Mouse (Mus musculus) frontal cortex, postnatal 14 days (tissue): ENCODE measurements around the gene Tor4a.

Experiments used
- DNase-seq, 2 experiments: peaks; one replicate each; pipeline ENCODE4 v3.0.0; 2022; ENCODE audit warnings: low spot score in 2 of 2

Tor4a gene

DNA sequence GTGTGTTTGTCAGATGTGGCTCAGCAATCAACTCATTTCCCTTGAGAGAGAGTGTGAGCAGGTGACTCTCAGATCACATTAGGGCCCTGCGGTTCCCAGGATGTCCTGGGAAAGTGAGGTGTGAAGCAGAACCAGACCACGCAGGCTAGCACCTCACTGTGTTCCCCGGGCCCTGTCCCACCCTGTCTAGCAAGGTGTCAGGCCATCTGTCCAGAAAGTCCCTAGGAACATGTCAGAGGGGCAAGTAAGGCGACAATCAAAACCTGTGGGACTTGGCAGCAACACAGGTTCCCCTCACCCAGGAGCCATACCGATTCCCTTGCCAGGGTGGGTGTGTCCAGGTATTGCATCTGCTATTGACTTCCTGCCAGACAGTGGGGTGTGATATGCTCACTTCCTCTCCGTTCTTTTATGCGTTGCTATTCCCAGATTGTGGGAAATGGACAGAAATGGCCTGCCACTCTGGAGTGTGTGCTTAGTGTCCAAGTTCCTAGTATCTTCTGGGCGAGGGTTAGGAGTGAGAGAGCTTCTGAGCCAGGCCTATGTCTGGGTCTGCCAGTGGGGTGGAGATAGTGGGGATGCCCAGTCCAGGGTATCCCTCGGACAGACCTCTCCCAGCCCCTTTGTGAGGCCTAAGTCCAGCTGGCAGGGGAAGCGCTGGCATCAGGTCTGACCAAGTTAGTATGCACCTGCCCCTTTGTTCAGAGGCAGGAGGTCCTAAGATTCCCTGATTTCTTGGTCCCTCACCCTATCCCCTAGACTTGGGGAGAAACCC, 26.2 kb downstream of the Tor4a start:
- no peak for DNase-seq

DNA sequence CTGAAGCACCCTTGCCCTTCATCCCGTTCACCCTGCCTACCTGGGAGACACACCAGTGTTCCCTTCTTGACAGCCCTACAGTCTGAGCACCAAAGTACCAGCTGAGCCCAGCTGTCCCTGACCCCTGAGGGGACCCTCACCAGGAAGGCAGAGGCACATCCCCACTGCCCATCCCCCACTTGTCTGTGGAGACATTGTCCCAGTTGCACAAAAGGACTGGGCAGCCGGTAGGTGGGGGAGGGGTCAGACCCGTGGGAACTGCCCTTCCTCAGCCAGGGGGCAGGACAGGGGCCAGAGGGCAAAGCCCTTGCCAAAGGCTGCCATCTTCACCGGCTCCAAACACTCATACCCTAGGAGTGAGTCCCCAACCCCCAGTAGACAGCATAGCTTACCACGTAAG, 26.9 kb downstream of the Tor4a start:
- peak in 1 of 2 experiments; percentile 23 for DNase-seq

GRCm38 (mm10) chr2:25168665-25168978, 28.1 kb downstream of the Tor4a start:
- DNase-seq, result no peak

DNA sequence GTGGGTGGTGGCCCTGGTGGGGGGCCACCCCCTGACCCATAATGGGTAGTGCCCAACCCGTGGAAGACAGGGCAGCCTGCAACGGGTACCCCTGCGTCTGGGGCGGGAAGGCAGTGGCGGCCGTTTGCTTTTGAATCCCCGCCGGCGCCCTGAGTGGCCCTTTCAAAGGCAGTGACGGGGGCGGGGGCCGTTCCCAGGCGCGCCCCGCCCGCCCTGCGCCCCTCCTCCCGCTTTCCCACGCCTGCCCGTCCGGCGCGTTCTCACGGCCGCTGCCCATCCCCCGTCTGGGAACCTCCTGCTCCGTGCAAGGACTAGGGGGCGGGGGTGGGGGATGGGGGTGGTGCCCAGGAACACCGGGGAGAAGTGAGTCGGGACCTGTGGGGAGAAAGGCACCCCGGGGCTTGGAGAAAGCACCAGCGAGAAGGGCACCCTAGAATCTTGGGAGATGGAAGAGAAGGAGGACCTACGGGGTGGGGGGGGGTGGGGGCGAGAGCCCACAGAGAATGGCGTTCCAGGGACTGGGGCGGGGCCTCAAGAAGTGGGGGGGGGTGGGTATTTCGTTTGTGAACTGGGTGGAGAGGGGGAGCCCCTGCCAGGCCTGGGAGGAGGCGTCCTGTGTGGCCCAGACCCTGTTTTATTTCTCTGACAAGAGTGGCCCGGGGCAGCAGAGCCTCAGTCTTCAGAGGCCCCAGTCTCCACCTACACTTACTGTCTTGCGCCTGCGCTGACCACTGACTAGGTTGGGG, 28.6 kb downstream of the Tor4a start:
- peak in 1 of 2 experiments; percentile 24 for DNase-seq

DNA sequence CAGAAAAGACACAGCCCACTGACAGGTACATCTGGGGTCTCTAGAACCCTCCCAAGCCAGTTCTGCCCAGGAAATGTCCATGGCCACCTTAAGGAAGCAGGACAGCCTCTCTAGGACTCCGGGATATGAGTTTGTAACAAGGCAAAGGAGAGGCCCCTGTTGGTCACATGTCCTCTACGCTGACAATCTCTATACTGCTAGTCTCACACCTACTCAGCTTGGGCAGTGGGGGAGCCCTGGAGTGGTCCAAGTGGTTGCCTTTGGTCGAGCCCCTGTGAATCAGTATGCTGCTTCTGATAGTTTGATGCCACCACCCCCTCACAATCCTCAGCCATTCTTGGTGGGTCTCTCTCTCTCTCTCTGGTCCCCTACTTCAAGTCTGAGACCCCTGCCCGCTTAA, 29.2 kb downstream of the Tor4a start:
- DNase-seq, result no peak

DNA sequence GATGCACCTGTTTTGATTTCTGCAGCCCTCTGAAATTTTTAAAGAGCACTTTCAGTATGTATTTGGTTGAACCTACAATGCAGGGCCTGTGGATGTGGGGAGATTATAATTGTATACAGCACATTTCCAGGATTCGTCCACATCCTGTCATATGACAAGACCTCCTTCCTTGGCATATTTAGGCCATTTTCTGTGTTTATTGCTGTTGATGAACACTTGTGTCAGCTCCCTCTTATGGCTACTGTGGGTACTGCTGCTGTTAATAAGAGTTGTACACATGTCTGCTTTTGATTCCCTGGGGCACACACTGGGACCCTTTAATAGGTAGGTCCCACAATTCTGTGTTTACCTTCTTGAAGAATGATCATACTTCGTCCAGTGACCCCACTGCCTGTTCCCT, 39.0 kb downstream of the Tor4a start:
- DNase-seq, result no peak

DNA sequence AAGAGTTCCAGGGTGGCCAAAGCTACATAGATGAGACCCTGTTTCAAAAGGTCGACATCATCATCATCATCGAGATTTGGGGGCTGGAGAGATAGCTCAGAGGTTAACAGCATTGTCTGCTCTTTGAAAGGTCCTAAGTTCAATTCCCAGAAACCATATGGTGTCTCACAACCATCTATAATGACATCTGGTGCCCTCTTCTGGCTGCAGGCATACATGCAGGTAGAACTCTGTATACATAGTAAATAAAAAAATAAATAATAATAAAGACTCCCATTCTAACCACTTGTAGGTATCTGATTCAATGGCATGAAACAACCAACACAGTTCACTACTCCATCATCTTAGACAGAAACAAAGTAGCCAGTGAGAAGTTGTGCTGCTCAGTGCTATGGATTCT, 39.7 kb downstream of the Tor4a start:
- no peak for DNase-seq

GRCm38 (mm10) chr2:25156177-25156576, 40.5 kb downstream of the Tor4a start:
- no peak for DNase-seq

DNA sequence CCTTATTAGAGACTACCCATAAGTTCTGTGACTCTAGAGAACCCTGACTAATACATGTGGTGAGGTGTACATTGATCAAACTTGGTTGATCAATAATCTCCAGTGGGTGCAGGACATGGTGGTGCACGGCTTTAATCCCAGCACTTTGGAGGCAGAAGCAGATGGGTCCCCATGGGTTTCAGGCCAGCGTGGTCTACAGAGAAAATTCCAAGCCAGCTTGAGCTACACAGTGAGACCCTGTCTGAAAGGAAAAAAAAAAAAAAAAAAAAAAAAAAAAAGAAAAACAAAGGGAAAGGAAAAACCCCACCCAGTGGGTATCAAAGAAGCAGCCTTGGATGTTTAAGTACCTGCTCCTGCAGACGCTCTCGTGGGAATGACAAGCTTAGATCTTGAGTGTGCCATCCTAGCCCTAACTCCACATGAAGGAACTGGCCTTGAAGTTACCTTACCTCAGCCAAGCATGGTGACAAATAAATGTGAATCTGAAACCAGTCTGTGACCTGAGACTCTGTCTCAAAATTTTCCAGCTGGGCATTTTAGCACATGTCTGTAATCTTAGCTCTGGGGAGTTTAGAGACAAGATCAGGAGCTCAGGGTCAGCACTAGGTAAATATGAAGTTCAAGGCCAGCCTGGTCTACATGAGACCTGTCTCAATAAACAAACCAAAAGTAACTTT, 45.3 kb downstream of the Tor4a start:
- no peak for DNase-seq

DNA sequence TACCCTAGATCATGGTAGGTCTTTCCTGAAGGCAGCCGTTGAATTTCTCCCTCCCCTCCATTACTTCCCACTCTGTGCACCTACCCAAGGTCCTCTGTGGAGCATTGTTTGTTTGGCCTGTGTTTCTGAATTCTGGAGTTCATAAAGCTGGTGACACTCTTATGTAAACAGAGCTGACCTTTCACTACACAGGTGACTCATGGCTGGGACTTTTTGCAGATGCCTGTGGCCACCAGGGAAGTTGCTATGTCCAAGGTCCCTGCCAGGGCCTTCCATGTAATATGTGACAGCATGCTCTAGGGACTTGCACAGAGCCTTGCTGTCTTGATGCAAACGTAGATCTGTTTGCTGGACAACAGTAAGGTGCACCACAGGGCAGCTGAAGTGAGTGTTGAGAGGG, 47.0 kb downstream of the Tor4a start:
- no peak for DNase-seq

DNA sequence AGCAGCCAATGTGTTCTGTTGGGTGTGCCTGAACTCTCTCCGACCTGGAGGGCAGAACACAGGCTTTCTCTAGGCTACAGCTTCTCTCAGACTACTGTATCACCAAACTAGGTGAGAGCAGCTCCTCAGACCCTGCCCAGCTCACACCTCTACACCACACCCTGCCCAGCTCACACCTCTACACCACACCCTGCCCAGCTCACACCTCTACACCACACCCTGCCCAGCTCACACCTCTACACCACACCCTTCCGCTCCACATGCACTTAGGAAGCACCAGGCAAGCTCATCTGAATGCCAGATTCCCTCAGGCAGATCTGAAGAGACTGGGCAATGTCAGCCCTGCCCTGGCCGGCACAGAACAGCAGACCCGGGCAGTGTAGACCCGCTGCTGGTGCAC, 48.8 kb downstream of the Tor4a start:
- no peak for DNase-seq

DNA sequence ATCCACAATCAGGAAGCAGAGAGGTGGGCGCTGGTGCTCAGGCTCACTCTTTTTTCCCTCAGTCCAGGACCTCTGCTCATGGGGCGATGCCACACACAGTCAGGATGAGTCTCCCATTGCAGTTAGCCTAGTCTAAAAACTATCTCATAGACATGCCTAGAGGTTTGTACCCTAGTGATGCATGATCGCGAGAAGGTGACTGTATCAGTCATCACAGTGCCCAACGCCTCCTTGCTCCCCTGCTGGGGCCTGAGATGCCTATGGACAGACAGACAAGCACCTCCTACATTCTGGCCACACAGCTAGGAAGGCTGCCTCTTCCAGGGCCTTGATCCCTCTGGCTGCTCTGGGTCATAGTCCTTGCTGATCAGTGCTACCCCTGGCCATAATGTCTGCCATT, 49.3 kb downstream of the Tor4a start:
- no peak for DNase-seq

DNA sequence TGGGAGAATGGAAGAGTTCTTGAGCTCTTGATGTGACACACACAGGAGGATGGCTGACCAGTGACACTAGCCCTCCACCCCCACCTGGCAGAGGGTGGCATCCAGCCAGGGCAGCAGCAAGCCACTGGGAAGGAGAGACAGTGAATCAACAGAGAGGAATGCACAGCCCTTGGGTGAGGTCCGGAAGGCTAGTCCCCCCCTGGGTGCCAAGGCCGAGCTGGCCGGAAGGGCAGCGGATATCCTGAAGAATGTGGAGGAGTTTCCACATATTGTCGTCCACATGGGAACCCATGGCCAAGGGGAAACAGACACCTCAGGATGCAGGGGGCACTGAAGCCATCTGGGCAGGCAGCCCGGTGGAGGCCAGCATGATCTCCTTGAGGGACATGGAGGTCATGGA, 51.3 kb downstream of the Tor4a start:
- no peak for DNase-seq
